Mouse (Mus musculus): Measurements from ENCODE around the gene G6pd2.

Gene G6pd2

DNA sequence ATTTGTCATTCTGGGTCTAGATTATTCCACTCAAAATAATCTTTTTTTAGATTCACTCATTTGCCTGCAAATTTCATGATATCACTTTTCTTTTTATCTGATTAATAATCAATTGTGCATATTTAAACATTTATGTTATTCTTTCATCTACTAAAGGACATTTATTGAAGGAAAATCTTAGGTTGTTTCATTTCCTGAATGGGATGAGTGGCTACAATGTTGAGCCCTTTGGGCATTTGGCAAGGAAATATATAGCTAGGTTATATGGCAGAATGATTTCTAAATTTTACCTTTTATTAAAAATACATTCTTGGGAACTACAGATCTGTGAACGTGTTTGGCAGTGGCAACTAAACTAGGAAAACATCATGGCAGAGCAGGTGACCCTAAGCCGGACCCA is at the start of gene G6pd2:
Gene G6pd2, plus strand, starts transcription at position 301 of the 400 bp plus-strand sequence.
- DNase-seq (ENCODE audit: low read depth in 2 of 2, low spot score in 2 of 2), result no peak

DNA sequence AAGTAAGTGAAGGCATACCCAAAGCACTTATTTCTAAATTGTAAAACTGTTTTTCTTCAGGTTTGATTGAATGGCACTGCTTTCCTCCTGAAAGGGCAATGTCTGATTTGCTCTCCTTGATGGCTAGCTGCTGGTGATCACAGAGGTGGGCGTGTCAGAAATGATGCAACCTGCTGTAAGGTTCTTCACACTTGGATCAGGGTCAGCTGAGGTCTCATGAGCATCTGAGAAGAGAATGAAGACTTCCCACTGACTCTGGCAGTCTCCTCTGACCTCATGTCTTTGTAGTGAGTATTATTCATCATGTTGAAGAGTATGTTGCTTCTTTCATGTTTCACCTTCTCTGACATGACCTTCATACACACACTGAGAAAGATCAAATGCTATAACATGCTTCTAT is 44.4 kb upstream of the G6pd2 start:
- DNase-seq (ENCODE audit: low read depth in 2 of 2, low spot score in 2 of 2), result no peak

DNA sequence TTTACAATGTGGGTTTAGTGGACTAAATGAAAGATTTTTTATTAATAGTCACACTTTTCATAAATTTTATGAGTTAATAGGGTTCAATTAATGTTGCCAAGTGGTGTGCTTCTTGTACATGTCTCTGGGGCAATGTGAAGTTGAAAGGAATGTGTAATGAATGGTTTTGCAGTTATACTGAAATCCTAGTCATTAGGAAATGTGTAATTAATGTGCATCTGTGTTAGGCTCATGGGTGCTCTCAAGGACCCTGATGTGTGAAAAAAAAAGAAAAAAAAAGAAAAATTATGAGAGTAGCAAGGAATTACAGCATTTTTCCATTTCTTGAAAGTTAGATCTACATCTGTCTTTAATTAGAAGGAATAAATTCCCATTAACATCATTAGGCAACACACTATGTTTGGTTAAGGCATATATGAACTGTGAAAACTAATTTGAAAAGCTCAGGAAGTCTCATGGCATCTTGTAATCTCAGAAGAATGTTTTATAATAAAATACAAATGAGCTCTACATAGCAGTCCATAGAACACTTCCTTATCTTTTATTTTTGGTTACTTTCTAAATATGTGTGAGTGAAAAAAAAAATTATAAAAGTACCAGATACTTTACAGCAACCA is 24.4 kb downstream of the G6pd2 start:
- DNase-seq (ENCODE audit: low read depth in 2 of 2, low spot score in 2 of 2), result no peak

DNA sequence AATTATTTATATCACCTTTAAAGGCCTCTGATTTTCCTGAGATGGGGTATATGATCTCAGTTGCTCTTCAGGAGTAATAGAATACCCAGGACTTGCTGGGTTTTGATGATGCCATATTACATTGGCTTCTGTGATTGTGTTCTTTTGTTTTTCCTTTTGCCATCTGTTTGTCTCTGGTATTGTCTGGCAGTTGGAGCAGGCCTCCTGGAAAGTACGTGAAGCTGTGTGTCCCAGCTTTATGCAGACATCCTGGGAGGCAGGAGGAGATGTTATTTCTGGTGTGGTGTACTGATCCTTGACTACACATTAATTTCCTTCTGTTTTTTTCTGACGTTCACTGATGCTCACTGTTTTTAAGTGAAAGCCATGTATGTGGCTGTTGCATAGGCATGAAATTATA is 35.3 kb downstream of the G6pd2 start:
- DNase-seq (ENCODE audit: low read depth in 2 of 2, low spot score in 2 of 2), result no peak

All from CD8-positive naive resting alpha-beta T cell, adult 2 months (primary cell).